Mouse (Mus musculus): ENCODE results near the gene Sh3rf1.

DNA sequence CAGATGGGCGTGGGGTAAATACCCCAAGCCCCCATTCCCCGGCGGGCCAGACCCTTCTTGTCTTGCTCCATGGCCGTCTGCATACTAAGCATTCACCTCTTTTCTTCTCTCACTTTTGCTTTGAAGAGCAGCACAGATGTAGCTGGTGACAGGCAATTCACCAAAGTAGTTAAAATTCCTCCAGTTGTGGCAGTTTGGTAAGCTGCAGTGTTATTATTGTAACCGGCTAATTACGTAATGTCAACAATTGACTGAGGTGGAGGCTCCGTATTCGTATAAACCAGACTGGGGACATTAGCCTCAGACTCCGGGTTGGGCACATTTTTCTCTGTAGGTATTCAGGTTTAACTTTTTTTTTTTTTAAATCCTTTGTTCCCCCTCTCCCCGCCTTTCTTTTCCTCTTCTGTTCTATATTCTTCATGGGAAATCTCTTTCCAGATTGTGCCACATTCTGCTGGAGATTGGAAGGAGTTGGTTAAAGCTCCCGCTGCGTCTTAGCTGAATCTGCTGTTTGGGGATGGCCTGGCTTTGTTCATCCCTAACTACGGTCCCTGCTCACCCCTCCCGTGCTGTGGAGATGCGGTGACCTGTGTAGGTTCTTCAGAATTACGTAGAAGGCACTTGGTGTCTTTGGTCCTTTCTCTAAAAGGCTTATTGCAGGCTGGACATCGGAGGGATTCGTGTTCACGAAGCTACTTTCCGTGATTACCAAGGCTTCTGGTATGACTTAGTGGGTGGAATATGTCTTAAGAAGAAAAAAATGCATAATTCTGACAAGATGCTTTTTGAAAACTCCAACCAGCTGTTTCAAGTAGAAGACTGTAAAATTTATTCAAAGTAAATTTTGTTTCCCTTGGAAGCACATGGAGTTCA lies 86.1 kb downstream of the Sh3rf1 start:
- TF ChIP-seq CTCF (IDR thresholded peaks at IDR 0.05; ENCODE audit: control insufficient read depth, insufficient read depth, insufficient read length) (no peak), CEBPB (IDR thresholded peaks at IDR 0.05; ENCODE audit: low read depth) (no peak)

Data from C2C12 (cell line).